Mouse (Mus musculus) heart, embryonic 14.5 days (tissue): Measurements from ENCODE around the gene Ankmy1. TPM values are rescaled to one million over a fixed set of nuclear protein-coding genes. Genes with fewer than 3 reads are reported as not detected.

Source experiments
- ATAC-seq: fragments of 200-750 bp; cut with Nextera tagmentation; 2 replicates; pipeline ENCODE4 v1.8.0; 2017; ENCODE audit warnings: low read depth, moderate TSS enrichment; ENCODE audit not compliant: insufficient number of reproducible peaks, insufficient read depth, low FRiP score
- H3K27ac ChIP-seq, 2 experiments: fragments of 200-500 bp in 1 of 2; fragments of 300-500 bp in 1 of 2; sonication (generic) in 1 of 2; replicated peaks in 1 of 2; 2 replicates each; pipeline ENCODE4 v1.5.1; 2012 to 2014; ENCODE audit warnings: low read depth in 2 of 2, low read length in 2 of 2, control low read depth in 1 of 2, mild to moderate bottlenecking in 1 of 2, mixed read lengths in 1 of 2; ENCODE audit not compliant: control insufficient read depth in 1 of 2, insufficient read depth in 1 of 2
- H3K27me3 ChIP-seq: fragments of 300-500 bp; sonication (generic); 2 replicates; pipeline ENCODE4 v1.6.1; 2014; ENCODE audit warnings: mild to moderate bottlenecking, low read length, control low read depth; ENCODE audit not compliant: control insufficient read depth, insufficient read depth
- H3K36me3 ChIP-seq: fragments of 300-500 bp; sonication (generic); 2 replicates; pipeline ENCODE4 v1.6.1; 2014; ENCODE audit warnings: mild to moderate bottlenecking, control low read depth, low read length, mixed read lengths; ENCODE audit not compliant: control insufficient read depth, insufficient read depth
- H3K4me1 ChIP-seq, 2 experiments: fragments of 200-500 bp in 1 of 2; fragments of 300-500 bp in 1 of 2; sonication (generic) in 1 of 2; 2 replicates each; pipeline ENCODE4 v1.6.1; 2012 to 2014; ENCODE audit warnings: low read length in 2 of 2, control low read depth in 1 of 2, mixed read lengths in 1 of 2; ENCODE audit not compliant: control insufficient read depth in 2 of 2, insufficient read depth in 2 of 2
- H3K4me2 ChIP-seq: fragments of 300-500 bp; sonication (generic); 2 replicates; pipeline ENCODE4 v1.6.1; 2014; ENCODE audit warnings: mild to moderate bottlenecking, low read length
- H3K4me3 ChIP-seq, 2 experiments: fragments of 200-500 bp in 1 of 2; fragments of 300-500 bp in 1 of 2; sonication (generic) in 1 of 2; 2 replicates each; pipeline ENCODE4 v1.5.1; 2012 to 2014; ENCODE audit warnings: low read length in 2 of 2, mild to moderate bottlenecking in 2 of 2, control low read depth in 1 of 2, low read depth in 1 of 2, moderate library complexity in 1 of 2; ENCODE audit not compliant: control insufficient read depth in 1 of 2, insufficient read depth in 1 of 2
- H3K9ac ChIP-seq: fragments of 300-500 bp; sonication (generic); 2 replicates; pipeline ENCODE4 v1.6.1; 2014; ENCODE audit warnings: mild to moderate bottlenecking, low read length
- H3K9me3 ChIP-seq: fragments of 300-500 bp; sonication (generic); 2 replicates; pipeline ENCODE4 v1.6.1; 2016; ENCODE audit warnings: low read length, control low read depth; ENCODE audit not compliant: control insufficient read depth
- WGBS: fragments of 180-500 bp; shearing (Covaris S2); extraction: QIAGEN DNeasy Blood & Tissue Kit; methylation state at CpG from one replicate; pipeline ENCODE4 v1.1.7; 2014; 5-methylcytosine and 5-hydroxymethylcytosine counted together
- polyA plus RNA-seq: library from polyadenylated mRNA; unstranded; fragments of >200 nt; fragmentation: Nextera tagmentation; extraction: Ambion mirVana; gene quantifications from 2 replicates; pipeline ENCODE4 v1.2.1, GENCODE M21; 2014

The Ankmy1 gene
- polyA plus RNA-seq, 1 experiment from 2014 or later, result 0.89 TPM

DNA sequence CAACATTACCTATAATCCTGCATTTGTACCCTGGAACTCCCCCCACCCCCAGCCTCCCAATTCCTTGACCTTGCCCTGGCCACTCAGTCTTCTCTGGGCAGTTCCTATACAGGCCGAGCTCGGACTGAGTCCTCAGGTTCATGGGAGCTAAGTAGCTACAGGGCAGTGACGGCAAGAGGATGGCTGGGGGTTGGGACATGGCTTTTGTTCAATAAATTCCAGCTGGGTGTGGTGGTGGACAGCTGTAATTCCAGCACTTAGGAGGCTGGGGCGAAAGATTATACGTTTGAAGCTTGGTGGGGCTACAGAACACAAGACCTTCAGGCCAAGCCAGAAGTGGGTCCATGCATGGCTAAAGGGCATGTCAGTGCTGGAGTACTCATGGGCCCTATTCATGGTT is 22.6 kb downstream of the Ankmy1 start:
- no peaks in the 10 kb centered on the region for H3K36me3 ChIP-seq

DNA sequence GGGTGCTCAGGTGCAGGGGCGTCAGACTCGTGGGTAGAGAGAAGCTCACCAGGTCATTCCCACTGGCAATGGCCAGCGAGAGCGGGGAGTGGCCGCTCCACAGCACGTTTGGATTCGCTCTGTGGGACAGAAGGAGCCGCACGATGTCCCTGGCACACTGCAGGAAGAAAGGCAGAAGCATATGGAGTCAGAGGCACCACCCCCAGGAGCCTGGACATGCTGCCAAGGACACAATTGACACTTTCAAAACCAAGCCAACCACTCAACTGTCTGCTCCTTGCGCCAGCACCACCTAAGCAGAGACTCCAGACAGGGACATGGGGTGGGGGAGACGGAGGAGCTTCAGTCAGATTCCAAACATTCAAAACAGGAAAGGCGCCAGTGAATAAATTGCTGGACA is 23.4 kb downstream of the Ankmy1 start:
- Histone ChIP-seq H3K9ac (no peak overlapping the region), H3K4me3 (no peak overlapping the region), H3K4me1 (no peaks in the 10 kb centered on the region), H3K27ac (no peak overlapping the region), H3K4me2 (no peak overlapping the region), H3K36me3 (no peaks in the 10 kb centered on the region), H3K9me3 (no peaks in the 10 kb centered on the region), H3K27me3 (peaks cover 7% of the 10 kb centered on the region)
- ATAC-seq, result no peak
- WGBS, result 86% methylated on average over 12 of the region's 12 CpGs

More for the DNA sequence above, 22.6 kb downstream of the Ankmy1 start:
- Histone ChIP-seq H3K9me3 (no peaks in the 10 kb centered on the region), H3K4me1 (no peaks in the 10 kb centered on the region), H3K4me2 (no peak overlapping the region), H3K27me3 (peaks cover 7% of the 10 kb centered on the region), H3K9ac (no peak overlapping the region), H3K27ac (no peak overlapping the region), H3K4me3 (no peak overlapping the region)
- no peak for ATAC-seq
- WGBS, result 80% methylated on average over 5 of the region's 5 CpGs

DNA sequence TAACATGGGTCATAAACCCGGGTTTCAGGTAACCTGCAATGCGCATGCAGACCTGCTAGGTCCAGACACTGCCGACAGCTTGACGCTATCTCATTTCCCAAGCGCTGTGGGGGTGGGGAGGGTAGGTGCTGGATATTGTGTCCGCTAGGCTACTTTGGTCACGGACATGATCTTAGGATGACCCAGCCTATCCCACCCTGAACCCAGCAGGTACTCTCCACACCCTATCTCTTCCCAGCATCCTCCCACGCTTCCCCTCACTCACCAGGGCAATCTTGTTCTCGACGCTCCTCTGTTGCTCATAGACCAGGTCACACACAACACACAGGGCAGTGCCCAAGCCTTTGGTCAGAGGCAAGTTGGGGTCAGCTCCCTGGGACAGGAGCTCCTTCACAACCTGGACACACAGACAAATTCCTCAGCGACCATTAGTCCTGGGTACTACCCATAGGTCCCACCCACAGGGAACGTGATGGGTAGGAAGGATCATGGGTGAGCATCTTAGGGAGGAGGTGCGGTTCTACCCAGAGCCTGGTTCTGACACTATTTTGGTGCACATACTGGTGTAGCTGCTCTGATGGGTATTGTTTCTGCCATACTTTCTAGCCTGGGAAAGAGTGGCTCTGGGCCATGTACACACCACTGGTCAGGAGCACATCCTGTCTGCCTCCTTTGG is 24.5 kb downstream of the Ankmy1 start:
- ATAC-seq, result no peak
- Histone ChIP-seq H3K9ac (no peak overlapping the region), H3K36me3 (no peaks in the 10 kb centered on the region), H3K4me1 (no peaks in the 10 kb centered on the region), H3K4me3 (no peak overlapping the region), H3K27me3 (peaks cover 10% of the 10 kb centered on the region), H3K9me3 (no peaks in the 10 kb centered on the region), H3K4me2 (no peak overlapping the region), H3K27ac (no peak overlapping the region)
- 70% methylated on average over 13 of the region's 13 CpGs for WGBS

DNA sequence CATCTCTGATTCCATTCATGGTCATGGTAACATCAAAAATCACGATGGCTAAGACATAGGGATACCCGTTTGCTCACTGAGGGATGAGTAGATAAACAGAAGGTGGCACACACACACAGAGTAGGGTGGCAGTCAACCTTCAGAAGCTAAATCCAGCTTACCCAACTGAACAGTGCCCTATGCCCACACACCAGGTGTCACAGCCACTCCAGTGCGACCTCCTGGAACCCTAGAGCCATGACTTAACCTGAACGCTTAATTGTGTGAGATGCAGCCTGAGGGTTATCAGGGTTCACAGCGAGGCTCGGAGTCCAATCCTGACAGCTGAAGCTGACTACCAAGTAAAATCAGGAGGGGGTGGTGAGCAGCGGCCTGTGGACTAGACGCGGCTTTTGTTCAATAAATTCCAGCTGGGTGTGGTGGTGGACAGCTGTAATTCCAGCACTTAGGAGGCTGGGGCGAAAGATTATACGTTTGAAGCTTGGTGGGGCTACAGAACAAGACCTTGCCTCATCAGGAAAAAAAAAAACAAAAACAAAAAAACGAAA is 25.2 kb downstream of the Ankmy1 start:
- ATAC-seq, result no peak
- no peaks in the 10 kb centered on the region for H3K36me3 ChIP-seq
- H3K4me1 ChIP-seq, result no peaks in the 10 kb centered on the region
- no peaks in the 10 kb centered on the region for H3K9me3 ChIP-seq
- H3K4me2 ChIP-seq, result no peak overlapping the region
- WGBS, result 63% methylated on average over 12 of the region's 12 CpGs
- H3K27ac ChIP-seq, result no peak overlapping the region
- no peak overlapping the region for H3K4me3 ChIP-seq
- no peak overlapping the region for H3K9ac ChIP-seq
- peaks cover 10% of the 10 kb centered on the region for H3K27me3 ChIP-seq

DNA sequence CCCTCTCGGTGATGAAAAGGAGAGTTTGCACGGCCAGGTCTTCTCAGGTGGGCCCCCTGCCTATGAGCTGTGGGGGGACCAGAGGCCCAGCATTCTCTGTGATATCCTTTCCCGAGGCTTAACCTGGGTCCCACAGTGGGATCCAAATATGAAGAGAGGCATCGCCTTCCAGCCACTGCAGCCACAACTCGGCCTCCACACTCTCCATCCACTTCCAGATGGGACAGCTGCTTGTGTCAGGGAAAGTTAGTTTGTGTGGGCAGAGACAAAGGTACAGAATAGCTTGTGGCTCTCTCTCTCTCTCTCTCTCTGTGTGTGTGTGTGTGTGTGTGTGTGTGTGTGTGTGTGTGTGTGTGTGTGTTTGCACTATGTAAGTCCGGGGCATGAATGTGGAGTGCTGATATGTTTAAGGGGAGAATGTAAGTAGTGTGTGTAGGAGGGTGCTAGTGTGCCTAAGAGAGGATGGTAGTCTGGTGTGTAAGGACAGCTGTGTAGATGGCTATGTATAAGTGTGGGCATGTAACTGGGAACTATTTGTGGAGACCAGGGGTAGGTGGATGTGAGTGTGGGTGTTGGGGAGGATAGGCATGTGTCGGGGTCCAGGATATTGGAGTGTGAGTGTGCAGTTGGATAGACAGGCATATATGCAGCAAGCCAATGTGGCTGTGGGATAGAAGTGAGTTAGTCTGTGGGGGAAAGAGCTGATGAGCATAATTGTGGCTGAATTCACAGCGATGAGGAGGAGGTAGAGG is 27.2 kb downstream of the Ankmy1 start:
- H3K9me3 ChIP-seq, result no peaks in the 10 kb centered on the region
- H3K36me3 ChIP-seq, result no peaks in the 10 kb centered on the region
- 73% methylated on average over 8 of the region's 8 CpGs for WGBS
- no peak for ATAC-seq
- no peak overlapping the region for H3K27ac ChIP-seq
- no peaks in the 10 kb centered on the region for H3K4me1 ChIP-seq
- H3K4me3 ChIP-seq, result no peak overlapping the region
- H3K9ac ChIP-seq, result no peak overlapping the region
- peaks cover 10% of the 10 kb centered on the region for H3K27me3 ChIP-seq
- H3K4me2 ChIP-seq, result no peak overlapping the region

DNA sequence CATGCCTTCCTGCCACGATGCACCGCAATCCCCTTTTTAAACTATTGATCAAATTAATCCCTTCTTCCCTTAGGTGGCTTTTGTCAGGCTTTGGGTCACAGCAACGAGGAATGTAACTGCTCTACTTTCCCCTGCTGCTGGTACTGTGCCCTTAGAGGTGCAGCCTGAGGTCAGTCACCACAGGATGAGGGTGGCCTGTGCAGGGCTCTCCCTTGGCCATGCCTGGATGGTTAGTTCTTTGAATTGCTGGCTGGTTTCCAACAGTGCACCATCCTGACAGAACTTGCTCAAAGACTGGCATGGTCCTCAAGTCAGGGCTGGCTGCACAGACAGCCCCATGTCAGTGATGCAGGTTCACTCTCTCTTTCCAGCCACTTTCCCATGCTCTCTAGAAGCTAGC is 28.7 kb downstream of the Ankmy1 start:
- H3K4me3 ChIP-seq, result no peak overlapping the region
- no peak overlapping the region for H3K27ac ChIP-seq
- no peak overlapping the region for H3K4me2 ChIP-seq
- no peaks in the 10 kb centered on the region for H3K36me3 ChIP-seq
- H3K9ac ChIP-seq, result no peak overlapping the region
- WGBS, result 71% methylated on average over 3 of the region's 3 CpGs
- ATAC-seq, result no peak
- H3K9me3 ChIP-seq, result no peaks in the 10 kb centered on the region
- H3K4me1 ChIP-seq, result no peaks in the 10 kb centered on the region
- peaks cover 10% of the 10 kb centered on the region for H3K27me3 ChIP-seq

DNA sequence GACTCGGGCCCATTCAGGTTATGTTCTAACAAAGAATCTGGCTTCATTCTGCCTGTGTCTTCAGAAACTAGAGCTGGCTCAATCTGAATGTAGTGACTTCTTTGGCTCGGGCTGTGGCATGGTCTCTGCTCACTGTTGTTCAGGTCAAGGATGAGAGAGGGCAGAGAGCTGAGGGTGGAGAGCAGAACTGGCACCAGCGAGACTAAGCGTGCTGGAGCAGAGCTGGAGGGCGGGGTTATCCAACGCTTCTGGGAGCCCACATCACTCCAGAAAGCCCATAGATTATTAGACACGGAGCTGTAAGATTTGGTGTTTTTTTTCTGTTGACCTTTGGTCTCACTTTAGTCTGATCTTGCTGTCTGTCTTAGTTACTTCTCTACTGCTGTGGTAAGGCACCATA is 30.0 kb downstream of the Ankmy1 start:
- no peaks in the 10 kb centered on the region for H3K4me1 ChIP-seq
- 89% methylated on average over 7 of the region's 7 CpGs for whole genome bisulfite sequencing
- no peaks in the 10 kb centered on the region for H3K9me3 ChIP-seq
- no peak overlapping the region for H3K9ac ChIP-seq
- no peak overlapping the region for H3K27ac ChIP-seq
- H3K36me3 ChIP-seq, result no peaks in the 10 kb centered on the region
- ATAC-seq, result no peak
- H3K27me3 ChIP-seq, result peaks cover 10% of the 10 kb centered on the region
- no peak overlapping the region for H3K4me2 ChIP-seq
- H3K4me3 ChIP-seq, result no peak overlapping the region
